Mouse (Mus musculus) liver, embryonic 12.5 days (tissue): ENCODE data around the gene Casr. TPM values are rescaled to one million over a fixed set of nuclear protein-coding genes. Genes with fewer than 3 reads are reported as not detected.

ENCODE experiments used
- ATAC-seq: fragments of 200-750 bp; cut with Nextera tagmentation; 2 replicates; pipeline ENCODE4 v1.8.0; 2017; ENCODE audit warnings: moderate number of reproducible peaks, mild to moderate bottlenecking, moderate library complexity
- H3K27ac ChIP-seq: fragments of 300-500 bp; sonication (generic); 2 replicates; pipeline ENCODE4 v1.5.1; 2016; ENCODE audit warnings: mild to moderate bottlenecking
- H3K27me3 ChIP-seq: fragments of 300-500 bp; sonication (generic); replicated peaks from 2 replicates; pipeline ENCODE4 v1.6.1; 2016; ENCODE audit warnings: mild to moderate bottlenecking, moderate library complexity
- H3K36me3 ChIP-seq: fragments of 300-500 bp; sonication (generic); 2 replicates; pipeline ENCODE4 v1.6.1; 2016; ENCODE audit warnings: mild to moderate bottlenecking, moderate library complexity
- H3K4me1 ChIP-seq: fragments of 300-500 bp; sonication (generic); 2 replicates; pipeline ENCODE4 v1.6.1; 2016
- H3K4me2 ChIP-seq: fragments of 300-500 bp; sonication (generic); 2 replicates; pipeline ENCODE4 v1.6.1; 2016; ENCODE audit warnings: mild to moderate bottlenecking, moderate library complexity
- H3K4me3 ChIP-seq: fragments of 300-500 bp; sonication (generic); 2 replicates; pipeline ENCODE4 v1.5.1; 2016; ENCODE audit warnings: mild to moderate bottlenecking, moderate library complexity
- H3K9ac ChIP-seq: fragments of 300-500 bp; sonication (generic); 2 replicates; pipeline ENCODE4 v1.6.1; 2016; ENCODE audit warnings: mild to moderate bottlenecking, moderate library complexity
- H3K9me3 ChIP-seq: fragments of 300-500 bp; sonication (generic); replicated peaks from 2 replicates; pipeline ENCODE4 v1.6.1; 2016; ENCODE audit warnings: mild to moderate bottlenecking, moderate library complexity
- WGBS: fragments of 180-500 bp; shearing (Covaris S2); methylation state at CpG from one replicate; pipeline ENCODE4 v1.1.7; 2016; ENCODE audit not compliant: insufficient replicate concordance; 5-methylcytosine and 5-hydroxymethylcytosine counted together
- polyA plus RNA-seq: library from polyadenylated mRNA; unstranded; fragments of >200 nt; fragmentation: Nextera tagmentation; extraction: Ambion mirVana; gene quantifications from 2 replicates; pipeline ENCODE4 v1.2.1, GENCODE M21; 2016

The Casr gene
- polyA plus RNA-seq, 1 experiment from 2014 or later = not detected

DNA sequence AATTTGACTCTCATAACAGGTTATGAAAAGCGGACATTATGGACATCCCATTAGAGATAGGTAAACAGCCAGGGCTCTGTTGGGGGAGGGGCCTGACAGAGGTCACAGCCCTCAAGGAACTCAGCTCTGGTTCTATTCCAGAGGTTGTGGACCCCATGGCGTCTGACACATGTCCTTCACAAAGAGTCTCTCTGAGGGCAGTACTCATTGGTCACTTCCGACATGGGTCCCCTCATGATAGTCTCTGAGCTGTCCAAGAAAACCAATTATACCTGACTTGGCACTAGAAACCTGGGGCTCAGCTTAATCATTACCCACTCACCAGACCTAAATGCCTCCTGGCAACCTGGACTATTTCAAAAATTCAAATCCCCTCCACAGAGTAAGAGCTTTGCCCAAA is 18.9 kb downstream of the Casr start:
- Histone ChIP-seq H3K9ac (no peak overlapping the region), H3K9me3 (no peaks in the 10 kb centered on the region), H3K4me2 (no peak overlapping the region), H3K27me3 (no peaks in the 10 kb centered on the region), H3K4me1 (no peaks in the 10 kb centered on the region), H3K36me3 (no peaks in the 10 kb centered on the region), H3K27ac (no peak overlapping the region), H3K4me3 (no peak overlapping the region)
- WGBS = 74% methylated on average over 3 of the region's 3 CpGs
- ATAC-seq = no peak

GRCm38 (mm10) chr16:36540834-36541233 is 21.1 kb downstream of the Casr start:
- ATAC-seq = no peak
- no peak overlapping the region for H3K4me3 ChIP-seq
- H3K4me2 ChIP-seq = no peak overlapping the region
- H3K9me3 ChIP-seq = no peaks in the 10 kb centered on the region
- WGBS = 35% methylated on average over 6 of the region's 6 CpGs
- no peak overlapping the region for H3K27ac ChIP-seq
- no peaks in the 10 kb centered on the region for H3K27me3 ChIP-seq
- no peak overlapping the region for H3K9ac ChIP-seq
- no peaks in the 10 kb centered on the region for H3K4me1 ChIP-seq
- H3K36me3 ChIP-seq = no peaks in the 10 kb centered on the region

DNA sequence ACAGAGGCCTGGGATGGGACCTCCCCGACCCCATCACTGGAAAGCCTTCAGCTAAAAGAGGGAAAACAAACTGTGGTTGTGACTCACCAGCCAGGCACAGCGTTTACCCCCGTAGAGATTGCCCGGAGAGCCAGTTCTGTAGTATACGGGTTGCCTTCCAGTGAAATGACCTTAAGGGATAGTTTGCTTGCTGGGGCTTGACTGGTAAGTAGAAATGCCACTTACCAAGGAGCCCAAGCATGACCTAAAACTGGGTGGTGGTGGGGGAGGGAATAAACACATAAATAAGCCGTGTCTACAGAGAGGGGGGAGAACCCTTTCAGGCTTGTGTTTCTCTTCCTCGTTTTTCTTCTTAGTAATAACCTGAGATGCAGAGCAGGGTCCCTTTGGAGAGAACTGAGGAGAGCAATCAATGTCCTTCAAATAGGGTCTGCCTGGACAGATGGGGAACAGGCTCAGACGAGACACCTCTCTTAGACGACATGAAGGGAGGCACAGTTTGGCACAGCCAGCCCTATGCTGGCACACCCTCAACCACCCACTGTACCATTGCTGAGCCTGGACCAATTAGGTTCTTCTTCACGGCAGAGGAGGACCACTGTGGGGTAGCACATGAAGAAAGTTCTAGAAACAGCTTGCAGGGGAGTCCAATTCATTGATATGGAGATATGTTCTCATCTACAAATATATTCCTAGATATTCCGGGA is 28.8 kb downstream of the Casr start:
- Histone ChIP-seq H3K4me2 (no peak overlapping the region), H3K9me3 (no peaks in the 10 kb centered on the region), H3K4me3 (no peak overlapping the region), H3K36me3 (no peaks in the 10 kb centered on the region), H3K4me1 (no peaks in the 10 kb centered on the region), H3K9ac (no peak overlapping the region), H3K27me3 (no peaks in the 10 kb centered on the region), H3K27ac (no peak overlapping the region)
- ATAC-seq = no peak
- WGBS = 63% methylated on average over 11 of the region's 11 CpGs

DNA sequence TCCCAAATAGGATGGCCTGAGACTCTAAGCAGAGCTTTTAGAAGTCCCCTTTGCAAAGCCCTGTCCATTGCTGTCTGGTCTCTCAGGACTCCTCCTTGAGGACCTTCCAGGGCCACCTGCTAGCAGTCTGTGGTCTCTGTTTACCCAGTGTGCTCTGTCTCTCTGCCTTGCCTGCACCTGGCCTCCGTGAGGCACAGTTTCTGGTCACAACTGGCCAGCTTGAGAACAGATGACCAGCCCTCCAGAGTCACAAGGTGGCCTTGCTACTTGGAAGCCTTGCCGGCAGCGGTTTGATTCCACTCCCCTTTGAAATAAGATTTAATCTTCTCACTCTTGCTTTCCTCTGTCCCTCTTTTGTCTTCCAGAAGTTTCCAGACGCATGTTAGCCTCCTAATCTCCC is 29.9 kb downstream of the Casr start:
- no peak overlapping the region for H3K27ac ChIP-seq
- H3K4me1 ChIP-seq = no peaks in the 10 kb centered on the region
- H3K9ac ChIP-seq = no peak overlapping the region
- H3K27me3 ChIP-seq = no peaks in the 10 kb centered on the region
- WGBS = 48% methylated on average over 4 of the region's 4 CpGs
- H3K4me3 ChIP-seq = no peak overlapping the region
- no peaks in the 10 kb centered on the region for H3K36me3 ChIP-seq
- no peak overlapping the region for H3K4me2 ChIP-seq
- no peak for ATAC-seq
- no peaks in the 10 kb centered on the region for H3K9me3 ChIP-seq

GRCm38 (mm10) chr16:36531630-36532029 is 30.3 kb downstream of the Casr start:
- Histone ChIP-seq H3K27ac (no peak overlapping the region), H3K4me3 (no peak overlapping the region)
- 49% methylated on average over 5 of the region's 5 CpGs for WGBS

GRCm38 (mm10) chr16:36530566-36531552 is 31.1 kb downstream of the Casr start:
- 33% methylated on average over 15 of the region's 15 CpGs for WGBS
- H3K9ac ChIP-seq = no peak overlapping the region
- no peaks in the 10 kb centered on the region for H3K27me3 ChIP-seq
- ATAC-seq = no peak
- no peak overlapping the region for H3K27ac ChIP-seq
- no peaks in the 10 kb centered on the region for H3K9me3 ChIP-seq
- no peak overlapping the region for H3K4me2 ChIP-seq
- no peaks in the 10 kb centered on the region for H3K4me1 ChIP-seq
- H3K36me3 ChIP-seq = no peaks in the 10 kb centered on the region
- no peak overlapping the region for H3K4me3 ChIP-seq

More at GRCm38 (mm10) chr16:36531630-36532029, 30.3 kb downstream of the Casr start:
- Histone ChIP-seq H3K4me1 (no peaks in the 10 kb centered on the region), H3K9ac (no peak overlapping the region), H3K4me2 (no peak overlapping the region), H3K9me3 (no peaks in the 10 kb centered on the region), H3K27me3 (no peaks in the 10 kb centered on the region), H3K36me3 (no peaks in the 10 kb centered on the region)
- no peak for ATAC-seq

DNA sequence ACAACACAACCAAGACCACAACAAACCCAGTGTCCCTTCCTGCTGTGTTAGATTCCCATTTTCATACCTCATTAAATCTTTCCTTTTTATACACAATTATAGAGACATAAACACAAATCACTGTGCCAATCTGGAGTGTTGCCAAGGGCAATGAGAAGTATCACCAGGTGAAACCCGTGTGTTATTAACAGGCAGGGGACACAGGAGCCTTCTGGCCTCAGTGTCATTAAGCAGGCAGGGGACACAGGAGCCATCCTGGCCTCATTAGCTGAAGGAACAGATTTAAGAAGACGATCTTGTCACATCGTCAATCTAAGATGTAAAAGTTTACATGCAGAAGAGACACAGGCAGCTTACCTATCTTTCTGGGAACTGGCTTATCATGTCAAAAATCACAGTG is 33.1 kb downstream of the Casr start:
- no peaks in the 10 kb centered on the region for H3K27me3 ChIP-seq
- 72% methylated on average over 3 of the region's 3 CpGs for WGBS
- H3K4me2 ChIP-seq = no peak overlapping the region
- H3K9me3 ChIP-seq = no peaks in the 10 kb centered on the region
- no peaks in the 10 kb centered on the region for H3K36me3 ChIP-seq
- no peak overlapping the region for H3K9ac ChIP-seq
- H3K4me1 ChIP-seq = no peaks in the 10 kb centered on the region
- ATAC-seq = no peak
- no peak overlapping the region for H3K4me3 ChIP-seq
- H3K27ac ChIP-seq = no peak overlapping the region

DNA sequence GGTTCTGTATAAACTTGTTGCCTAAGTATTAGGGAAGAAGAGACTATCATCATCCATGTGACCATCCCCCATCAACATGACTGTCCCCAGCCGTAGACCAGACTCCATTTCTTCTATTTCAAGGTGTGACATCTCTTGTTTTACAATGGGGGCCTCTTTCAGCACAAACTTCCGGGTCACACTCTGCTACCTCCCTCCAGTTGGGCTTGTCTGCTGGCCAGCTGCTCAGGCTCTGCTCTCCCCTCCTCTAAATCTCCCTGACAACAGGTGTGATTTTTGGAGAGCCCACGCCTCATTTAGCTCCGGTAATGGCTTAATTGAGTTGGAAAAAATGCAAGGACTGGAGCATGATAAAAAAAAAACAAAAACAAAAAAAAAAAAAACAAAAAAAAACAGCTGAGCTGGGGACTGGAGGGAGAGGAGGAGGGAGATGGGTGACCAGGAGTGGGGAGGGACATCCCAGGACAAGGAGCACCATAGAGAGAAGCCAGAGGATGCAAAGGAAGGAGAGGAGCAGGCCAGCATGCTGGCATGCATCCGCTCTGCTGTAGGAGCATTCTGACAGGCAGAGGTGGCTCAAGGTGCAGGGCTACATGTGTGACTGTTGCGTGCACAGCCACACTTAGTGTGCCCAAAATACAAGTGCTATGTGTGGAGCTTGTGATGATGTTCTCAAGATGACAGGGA is 35.2 kb downstream of the Casr start:
- Histone ChIP-seq H3K4me1 (no peaks in the 10 kb centered on the region), H3K4me2 (no peak overlapping the region), H3K36me3 (no peaks in the 10 kb centered on the region), H3K4me3 (no peak overlapping the region), H3K9ac (no peak overlapping the region), H3K27ac (no peak overlapping the region), H3K9me3 (no peaks in the 10 kb centered on the region), H3K27me3 (no peaks in the 10 kb centered on the region)
- 53% methylated on average over 6 of the region's 6 CpGs for WGBS
- no peak for ATAC-seq

GRCm38 (mm10) chr16:36523095-36523494 is 38.8 kb downstream of the Casr start:
- Histone ChIP-seq H3K4me3 (no peak overlapping the region), H3K4me2 (no peak overlapping the region), H3K9ac (no peak overlapping the region), H3K9me3 (no peaks in the 10 kb centered on the region), H3K27ac (no peak overlapping the region), H3K27me3 (no peaks in the 10 kb centered on the region), H3K4me1 (no peaks in the 10 kb centered on the region), H3K36me3 (no peaks in the 10 kb centered on the region)
- 61% methylated on average over 5 of the region's 5 CpGs for WGBS
- no peak for ATAC-seq

DNA sequence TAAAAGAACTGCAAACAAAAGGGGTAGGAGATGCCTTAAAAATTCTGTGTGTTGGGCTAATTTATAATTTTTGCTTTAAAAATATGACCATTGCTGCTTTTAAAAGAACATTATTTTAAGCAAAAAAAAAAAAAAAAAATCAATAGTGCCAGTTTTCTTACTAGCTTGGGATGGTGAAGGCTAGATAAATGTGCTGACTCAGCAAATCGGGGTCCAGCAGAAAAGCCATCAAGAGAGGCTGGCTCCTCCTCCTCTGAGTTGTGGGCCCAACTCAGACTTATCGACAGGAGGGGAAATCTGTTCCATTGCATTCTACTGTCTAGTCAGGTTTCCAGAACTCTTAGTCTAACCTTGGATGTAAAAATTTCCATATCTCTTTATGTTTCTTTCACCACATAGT is 45.6 kb downstream of the Casr start:
- no peak overlapping the region for H3K4me2 ChIP-seq
- no peaks in the 10 kb centered on the region for H3K27me3 ChIP-seq
- no peaks in the 10 kb centered on the region for H3K4me1 ChIP-seq
- no peak overlapping the region for H3K9ac ChIP-seq
- no peak overlapping the region for H3K4me3 ChIP-seq
- H3K36me3 ChIP-seq = no peaks in the 10 kb centered on the region
- ATAC-seq = no peak
- 47% methylated on average over 2 of the region's 2 CpGs for WGBS
- no peaks in the 10 kb centered on the region for H3K9me3 ChIP-seq
- H3K27ac ChIP-seq = no peak overlapping the region

DNA sequence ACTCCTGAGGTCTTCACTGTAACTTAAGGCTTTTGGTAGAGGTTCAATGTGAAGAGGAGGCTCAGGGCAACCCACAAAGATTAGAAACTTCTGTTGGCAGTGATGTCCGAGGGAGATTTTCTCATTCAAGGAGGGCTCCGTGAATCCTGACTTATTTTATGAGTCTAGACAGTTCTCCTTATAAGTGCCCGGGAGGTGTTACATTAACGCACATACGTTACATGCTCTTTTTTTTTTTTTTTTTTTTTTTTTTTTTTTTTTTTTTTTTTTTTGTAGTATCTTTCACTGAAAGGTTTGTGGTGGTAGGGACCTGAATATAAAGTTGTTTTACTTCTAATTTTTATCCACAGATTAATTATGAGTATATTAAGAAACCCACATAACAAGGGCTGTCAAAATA is 54.6 kb downstream of the Casr start:
- no peak overlapping the region for H3K27ac ChIP-seq
- no peak overlapping the region for H3K9ac ChIP-seq
- no peak overlapping the region for H3K4me3 ChIP-seq
- H3K4me1 ChIP-seq = no peaks in the 10 kb centered on the region
- H3K27me3 ChIP-seq = no peaks in the 10 kb centered on the region
- H3K9me3 ChIP-seq = no peaks in the 10 kb centered on the region
- ATAC-seq = no peak
- 74% methylated on average over 5 of the region's 5 CpGs for WGBS
- H3K36me3 ChIP-seq = no peaks in the 10 kb centered on the region
- no peak overlapping the region for H3K4me2 ChIP-seq

DNA sequence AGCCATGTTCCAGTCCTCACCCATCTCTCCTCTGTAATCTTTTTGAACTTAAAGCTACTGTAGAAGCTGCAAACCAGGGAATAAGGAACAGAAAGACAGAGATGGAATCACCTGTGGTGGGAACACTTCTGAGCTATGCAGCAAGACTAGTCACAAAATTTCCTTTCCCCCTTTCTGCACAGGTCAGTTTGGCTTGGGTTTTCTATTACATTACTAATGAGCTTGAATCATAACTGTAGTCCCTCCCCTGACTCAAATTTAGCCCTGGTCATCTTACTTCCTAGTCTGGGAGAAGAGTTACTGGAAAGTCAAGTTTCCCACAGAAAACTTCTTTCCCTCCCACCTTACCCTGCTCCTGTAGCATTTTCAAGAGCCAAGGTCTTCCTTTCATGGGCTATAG is 55.1 kb downstream of the Casr start:
- no peaks in the 10 kb centered on the region for H3K9me3 ChIP-seq
- H3K9ac ChIP-seq = no peak overlapping the region
- no peak overlapping the region for H3K4me3 ChIP-seq
- no peaks in the 10 kb centered on the region for H3K36me3 ChIP-seq
- no peak overlapping the region for H3K4me2 ChIP-seq
- H3K27me3 ChIP-seq = no peaks in the 10 kb centered on the region
- H3K27ac ChIP-seq = no peak overlapping the region
- no peaks in the 10 kb centered on the region for H3K4me1 ChIP-seq
- ATAC-seq = no peak
